Mouse (Mus musculus) spleen, embryonic (tissue): Measurements from ENCODE around the gene Olfr1299.

ENCODE experiments used
- CTCF ChIA-PET: fragments of 350-600 bp; sonication (Branson Sonifier 250); formaldehyde crosslinking; loops from one replicate; lab custom pipeline; 2022; lab: Charles Lee

Olfr1299 gene

DNA sequence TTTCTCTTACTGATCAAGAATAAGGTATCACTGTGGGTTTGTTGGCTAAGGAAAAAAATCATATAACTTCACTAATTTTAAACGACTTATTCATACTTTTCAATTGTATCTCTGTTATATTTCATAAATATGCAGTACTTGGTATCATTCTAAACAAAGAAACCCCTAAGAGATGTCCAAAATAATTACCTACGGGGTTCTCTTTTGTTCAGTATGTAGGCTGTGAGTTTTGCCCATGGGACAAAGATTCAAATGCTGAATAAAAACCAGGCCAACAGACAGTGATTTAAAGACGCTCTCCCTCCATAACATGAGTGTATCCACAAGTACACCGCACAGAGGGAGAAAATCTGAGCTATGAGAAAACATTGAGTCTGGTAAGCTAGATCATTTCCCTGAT is at the start of gene Olfr1299:
TSS of gene Olfr1299 (plus strand) at position 301 of the 400 bp plus-strand sequence.
- CTCF ChIA-PET = no interaction called here

DNA sequence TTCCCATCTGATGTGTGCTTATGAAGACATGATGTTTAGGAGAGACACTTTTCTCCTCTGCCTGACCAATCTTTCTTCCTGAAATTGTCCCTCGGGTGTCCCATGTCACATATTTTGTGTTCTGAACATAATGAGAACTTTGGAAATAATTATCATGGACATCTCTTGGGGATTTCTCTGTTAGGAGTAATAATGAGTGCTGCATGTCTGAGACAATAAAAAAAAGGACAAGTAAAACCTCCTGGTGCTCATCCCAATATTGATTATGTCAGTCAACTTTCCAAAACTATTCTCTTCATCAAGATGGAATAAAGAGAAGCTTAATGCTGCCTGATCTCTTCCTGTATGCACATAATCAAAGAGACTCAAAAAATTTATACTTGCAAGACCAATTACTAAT is 34.8 kb upstream of the Olfr1299 start, which contains the start of gene Olfr1297:
TSS of gene Olfr1297 (minus strand) at position 101 of the 400 bp plus-strand sequence.
- CTCF ChIA-PET = no interaction called here

DNA sequence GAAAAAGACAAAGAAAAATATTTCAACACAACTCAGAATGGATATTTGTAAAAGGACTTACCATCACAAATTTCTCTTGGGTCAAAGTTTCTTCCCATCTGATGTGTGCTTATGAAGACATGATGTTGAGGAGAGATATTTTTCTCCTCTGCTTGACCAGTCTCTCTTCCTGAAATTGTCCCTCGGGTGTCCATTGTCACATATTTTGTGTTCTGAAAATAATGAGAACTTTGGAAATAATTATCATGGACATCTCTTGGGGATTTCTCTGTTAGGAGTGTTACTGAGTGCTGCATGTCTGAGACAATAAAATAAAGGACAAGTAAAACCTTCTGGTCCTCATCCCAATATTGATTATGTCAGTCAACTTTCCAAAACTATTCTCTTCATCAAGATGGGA is 12.1 kb upstream of the Olfr1299 start, which contains the start of gene Olfr1298:
TSS of gene Olfr1298 (minus strand) at position 101 of the 400 bp plus-strand sequence.
- CTCF ChIA-PET = no interaction called here
